Mouse (Mus musculus): ENCODE results near the gene Trpc1. TPM values are rescaled to one million over a fixed set of nuclear protein-coding genes. Genes with fewer than 3 reads are reported as not detected.

Trpc1 gene
- 10 to 100 TPM; 43.7 to 52.3 TPM for total RNA-seq (2021)

GRCm38 (mm10) chr9:95750037-95750511, at the start of gene Trpc1:
Gene Trpc1 (minus strand): TSS chr9:95750375.
- peak; percentile 82 to 83 for DNase-seq

GRCm38 (mm10) chr9:95796323-95796722, 46.1 kb upstream of the Trpc1 start:
- DNase-seq: no peak

GRCm38 (mm10) chr9:95795844-95796243, 45.7 kb upstream of the Trpc1 start:
- DNase-seq: no peak

- no peak for DNase-seq
Measured at GRCm38 (mm10) chr9:95795077-95795784, 45.1 kb upstream of the Trpc1 start.

- no peak for DNase-seq
Measured at GRCm38 (mm10) chr9:95793986-95794744, 44.0 kb upstream of the Trpc1 start.

GRCm38 (mm10) chr9:95784888-95785511, 34.8 kb upstream of the Trpc1 start:
- DNase-seq: no peak

- DNase-seq: no peak
Measured at GRCm38 (mm10) chr9:95783646-95784293, 33.6 kb upstream of the Trpc1 start.

GRCm38 (mm10) chr9:95771671-95772070, 21.5 kb upstream of the Trpc1 start:
- DNase-seq: no peak

- no peak for DNase-seq
Measured at GRCm38 (mm10) chr9:95763218-95763617, 13.0 kb upstream of the Trpc1 start.

GRCm38 (mm10) chr9:95762228-95762627, 12.1 kb upstream of the Trpc1 start:
- DNase-seq: no peak

GRCm38 (mm10) chr9:95761381-95761780, 11.2 kb upstream of the Trpc1 start:
- DNase-seq: no peak

GRCm38 (mm10) chr9:95750746-95751145, 571 bp upstream of the Trpc1 start:
- no peak for DNase-seq

GRCm38 (mm10) chr9:95749461-95749928, 680 bp downstream of the Trpc1 start:
- DNase-seq: peak; percentile 8 to 23

GRCm38 (mm10) chr9:95747298-95747697, 2.9 kb downstream of the Trpc1 start:
- DNase-seq: no peak

GRCm38 (mm10) chr9:95744845-95745613, 5.1 kb downstream of the Trpc1 start:
- no peak for DNase-seq

- DNase-seq: no peak
Measured at GRCm38 (mm10) chr9:95736238-95736637, 13.9 kb downstream of the Trpc1 start.

- DNase-seq: no peak
Measured at GRCm38 (mm10) chr9:95712574-95712973, 37.6 kb downstream of the Trpc1 start.

- DNase-seq: no peak
Measured at GRCm38 (mm10) chr9:95708943-95709342, 41.2 kb downstream of the Trpc1 start.

GRCm38 (mm10) chr9:95705371-95705770, 44.8 kb downstream of the Trpc1 start:
- no peak for DNase-seq

- DNase-seq: no peak
Measured at GRCm38 (mm10) chr9:95704078-95704477, 46.1 kb downstream of the Trpc1 start.

- peak; percentile 15 to 16 for DNase-seq
Measured at GRCm38 (mm10) chr9:95699273-95699672, 50.9 kb downstream of the Trpc1 start.

GRCm38 (mm10) chr9:95697808-95698207, 52.4 kb downstream of the Trpc1 start:
- no peak for DNase-seq
